Mouse (Mus musculus) forebrain, embryonic 13.5 days (tissue): ENCODE results near the gene Lrsam1. TPM values are rescaled to one million over a fixed set of nuclear protein-coding genes. Genes with fewer than 3 reads are reported as not detected.

ENCODE experiments used
- ATAC-seq: fragments of 200-750 bp; cut with Nextera tagmentation; 2 replicates; pipeline ENCODE4 v1.8.0; 2017
- H3K27ac ChIP-seq: fragments of 300-500 bp; sonication (generic); 2 replicates; pipeline ENCODE4 v1.5.1; 2015; ENCODE audit warnings: inconsistent platforms, mild to moderate bottlenecking, moderate library complexity
- H3K27me3 ChIP-seq: fragments of 300-500 bp; sonication (generic); 2 replicates; pipeline ENCODE4 v1.6.1; 2015; ENCODE audit warnings: mild to moderate bottlenecking, inconsistent platforms
- H3K36me3 ChIP-seq: fragments of 300-500 bp; sonication (generic); 2 replicates; pipeline ENCODE4 v1.6.1; 2015; ENCODE audit warnings: mild to moderate bottlenecking, inconsistent platforms; ENCODE audit not compliant: poor library complexity, severe bottlenecking
- H3K4me1 ChIP-seq: fragments of 300-500 bp; sonication (generic); 2 replicates; pipeline ENCODE4 v1.6.1; 2015; ENCODE audit warnings: inconsistent platforms
- H3K4me2 ChIP-seq: fragments of 300-500 bp; sonication (generic); 2 replicates; pipeline ENCODE4 v1.6.1; 2015; ENCODE audit warnings: inconsistent platforms, mild to moderate bottlenecking, moderate library complexity
- H3K4me3 ChIP-seq: fragments of 300-500 bp; sonication (generic); 2 replicates; pipeline ENCODE4 v1.5.1; 2015; ENCODE audit warnings: mild to moderate bottlenecking, inconsistent platforms
- H3K9ac ChIP-seq: fragments of 300-500 bp; sonication (generic); 2 replicates; pipeline ENCODE4 v1.6.1; 2015; ENCODE audit warnings: mild to moderate bottlenecking, inconsistent platforms
- H3K9me3 ChIP-seq: fragments of 300-500 bp; sonication (generic); replicated peaks from 2 replicates; pipeline ENCODE4 v1.6.1; 2016; ENCODE audit warnings: inconsistent platforms
- WGBS: fragments of 180-500 bp; shearing (Covaris S2); methylation state at CpG from one replicate; pipeline ENCODE4 v1.1.7; 2015; 5-methylcytosine and 5-hydroxymethylcytosine counted together
- polyA plus RNA-seq: library from polyadenylated mRNA; unstranded; fragments of >200 nt; fragmentation: Nextera tagmentation; extraction: Ambion mirVana; gene quantifications from 2 replicates; pipeline ENCODE4 v1.2.1, GENCODE M21; 2015

The Lrsam1 gene
- polyA plus RNA-seq, 1 experiment from 2014 or later, result 14.8 TPM

DNA sequence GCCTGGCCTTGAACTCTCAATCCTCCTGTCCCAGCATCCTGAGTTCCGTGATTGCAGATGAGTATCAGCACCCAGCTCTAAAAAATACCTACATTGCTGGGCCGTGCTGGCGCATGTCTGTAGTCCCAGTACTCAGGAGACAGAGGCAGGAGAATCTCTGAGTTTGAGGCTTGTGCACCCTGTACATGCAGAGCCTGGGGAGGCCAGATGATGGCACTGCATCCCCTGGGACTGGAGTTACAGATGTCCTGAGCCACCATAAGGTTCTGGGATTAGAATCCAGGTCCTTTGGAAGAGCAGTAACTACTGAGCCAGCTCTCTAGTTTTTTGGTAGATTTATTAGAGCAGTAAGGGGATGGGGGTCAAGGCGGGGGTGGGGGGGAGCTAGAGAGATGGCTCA is 20.9 kb downstream of the Lrsam1 start:
- no peaks in the 10 kb centered on the region for H3K27me3 ChIP-seq
- H3K27ac ChIP-seq, result no peak overlapping the region
- peaks cover 74% of the 10 kb centered on the region for H3K36me3 ChIP-seq
- no peaks in the 10 kb centered on the region for H3K9me3 ChIP-seq
- no peak overlapping the region for H3K9ac ChIP-seq
- no peaks in the 10 kb centered on the region for H3K4me1 ChIP-seq
- no peak for ATAC-seq
- WGBS, result 93% methylated on average over 4 of the region's 4 CpGs
- no peak overlapping the region for H3K4me3 ChIP-seq
- no peak overlapping the region for H3K4me2 ChIP-seq

DNA sequence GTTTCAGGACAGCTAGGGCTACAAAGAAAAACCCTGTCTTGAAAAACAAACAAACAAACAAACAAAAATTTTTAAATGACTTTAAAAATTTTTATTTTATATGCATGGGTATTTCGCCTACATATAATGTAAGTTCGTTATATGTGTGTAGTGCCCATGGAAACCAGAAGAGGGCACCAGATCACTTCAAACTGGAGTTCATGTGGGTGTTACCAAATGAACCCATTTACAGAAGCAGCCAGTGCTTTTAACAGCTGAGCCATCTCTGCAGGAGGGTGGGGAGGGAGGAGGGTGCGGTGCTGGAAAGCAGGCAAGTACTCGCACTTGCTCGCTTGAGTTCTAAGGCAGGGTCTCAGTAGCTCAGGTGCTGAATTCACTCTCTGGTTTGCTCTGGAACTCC is 22.0 kb downstream of the Lrsam1 start:
- H3K9ac ChIP-seq, result no peak overlapping the region
- H3K36me3 ChIP-seq, result peaks cover 74% of the 10 kb centered on the region
- 66% methylated on average over 5 of the region's 5 CpGs for WGBS
- H3K4me1 ChIP-seq, result no peaks in the 10 kb centered on the region
- no peak overlapping the region for H3K4me3 ChIP-seq
- H3K27ac ChIP-seq, result no peak overlapping the region
- no peak for ATAC-seq
- no peaks in the 10 kb centered on the region for H3K27me3 ChIP-seq
- H3K4me2 ChIP-seq, result no peak overlapping the region
- no peaks in the 10 kb centered on the region for H3K9me3 ChIP-seq

DNA sequence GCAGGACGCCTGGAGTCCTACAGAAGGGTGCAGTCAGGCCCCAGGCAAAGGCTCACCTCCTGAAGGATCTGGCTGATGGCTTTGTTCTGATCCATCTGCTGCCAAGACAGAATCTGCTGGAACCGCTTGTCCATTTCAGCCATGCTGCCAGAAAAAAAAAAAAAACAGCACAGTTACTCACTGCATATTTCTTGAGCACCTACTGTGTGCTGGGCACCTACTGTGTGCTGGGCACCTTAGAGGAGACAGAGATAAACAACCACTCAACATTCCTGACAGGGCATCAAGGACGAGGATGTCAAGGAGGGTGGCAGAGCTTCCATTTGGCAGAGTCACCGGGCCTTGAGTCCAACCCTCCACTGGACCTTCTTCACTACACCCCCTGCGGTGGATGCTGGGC is 22.7 kb downstream of the Lrsam1 start:
- Histone ChIP-seq H3K27me3 (no peaks in the 10 kb centered on the region), H3K4me3 (no peak overlapping the region), H3K27ac (no peak overlapping the region), H3K4me2 (no peak overlapping the region), H3K9me3 (no peaks in the 10 kb centered on the region), H3K36me3 (peaks cover 77% of the 10 kb centered on the region), H3K9ac (no peak overlapping the region), H3K4me1 (no peaks in the 10 kb centered on the region)
- WGBS, result 92% methylated on average over 5 of the region's 5 CpGs
- ATAC-seq, result no peak

DNA sequence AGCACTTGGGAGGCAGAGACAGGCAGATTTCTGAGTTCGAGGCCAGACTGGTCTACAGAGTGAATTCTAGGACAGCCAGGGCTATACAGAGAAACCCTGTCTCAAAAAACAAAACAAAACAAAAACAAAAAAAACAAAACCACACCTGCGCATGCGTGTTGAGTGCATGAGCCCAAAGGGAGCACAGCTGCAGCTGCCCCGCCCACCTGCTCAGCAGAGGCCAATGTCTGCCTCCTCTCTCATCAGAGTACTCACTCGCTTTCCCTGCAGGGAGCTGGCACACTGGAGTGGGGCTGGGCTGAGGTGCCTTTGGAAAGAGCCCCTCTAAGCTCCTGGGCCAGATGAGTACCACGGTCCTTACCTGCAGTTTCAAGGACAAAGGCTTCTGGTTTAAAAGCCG is 29.7 kb downstream of the Lrsam1 start:
- no peak overlapping the region for H3K4me3 ChIP-seq
- H3K27me3 ChIP-seq, result no peaks in the 10 kb centered on the region
- H3K36me3 ChIP-seq, result peaks cover 58% of the 10 kb centered on the region
- no peak overlapping the region for H3K27ac ChIP-seq
- no peak for ATAC-seq
- WGBS, result 83% methylated on average over 7 of the region's 7 CpGs
- H3K4me2 ChIP-seq, result no peak overlapping the region
- H3K9me3 ChIP-seq, result no peaks in the 10 kb centered on the region
- no peak overlapping the region for H3K9ac ChIP-seq
- no peaks in the 10 kb centered on the region for H3K4me1 ChIP-seq

DNA sequence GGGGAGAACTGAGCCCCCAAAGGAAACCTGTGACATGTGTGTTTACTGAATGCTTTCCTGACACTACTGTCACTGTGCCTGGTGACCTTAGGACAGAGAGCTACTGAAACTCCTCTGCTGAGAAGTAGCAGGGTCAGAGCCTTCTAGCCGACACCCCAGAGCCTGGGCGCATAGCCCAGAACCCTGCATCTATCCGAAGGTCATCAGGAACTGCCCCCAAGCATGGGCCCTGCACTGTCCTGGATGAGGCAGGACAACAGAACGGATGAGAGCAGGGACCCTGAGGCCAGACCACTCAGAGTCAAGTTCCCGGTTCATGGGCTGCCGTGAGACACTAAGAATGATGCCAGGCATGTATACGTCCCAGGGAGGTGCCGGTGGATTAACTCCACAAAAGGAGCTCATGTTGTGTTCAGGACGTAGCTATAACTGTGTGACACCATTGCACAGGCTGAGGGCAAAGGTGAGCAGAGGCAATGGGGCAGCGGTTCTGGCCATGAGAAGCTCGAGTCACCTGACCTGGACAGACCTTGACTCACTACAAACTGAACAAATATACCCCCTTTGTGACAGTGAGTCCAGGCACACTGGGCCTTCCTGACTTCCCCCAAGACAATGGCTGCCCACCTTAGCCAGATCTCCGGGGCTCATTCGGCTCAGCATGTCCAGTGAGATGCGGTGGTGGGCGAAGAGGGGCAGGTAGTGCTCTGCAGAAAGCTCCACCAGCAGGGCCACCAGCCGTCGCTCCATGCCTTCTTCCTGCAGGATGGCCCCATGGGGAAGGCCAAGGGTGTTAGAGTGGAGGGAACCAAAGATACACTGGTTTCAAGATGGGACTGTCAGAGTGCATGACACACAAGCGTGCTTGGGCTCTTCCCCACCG is 32.2 kb downstream of the Lrsam1 start:
- peaks cover 54% of the 10 kb centered on the region for H3K36me3 ChIP-seq

DNA sequence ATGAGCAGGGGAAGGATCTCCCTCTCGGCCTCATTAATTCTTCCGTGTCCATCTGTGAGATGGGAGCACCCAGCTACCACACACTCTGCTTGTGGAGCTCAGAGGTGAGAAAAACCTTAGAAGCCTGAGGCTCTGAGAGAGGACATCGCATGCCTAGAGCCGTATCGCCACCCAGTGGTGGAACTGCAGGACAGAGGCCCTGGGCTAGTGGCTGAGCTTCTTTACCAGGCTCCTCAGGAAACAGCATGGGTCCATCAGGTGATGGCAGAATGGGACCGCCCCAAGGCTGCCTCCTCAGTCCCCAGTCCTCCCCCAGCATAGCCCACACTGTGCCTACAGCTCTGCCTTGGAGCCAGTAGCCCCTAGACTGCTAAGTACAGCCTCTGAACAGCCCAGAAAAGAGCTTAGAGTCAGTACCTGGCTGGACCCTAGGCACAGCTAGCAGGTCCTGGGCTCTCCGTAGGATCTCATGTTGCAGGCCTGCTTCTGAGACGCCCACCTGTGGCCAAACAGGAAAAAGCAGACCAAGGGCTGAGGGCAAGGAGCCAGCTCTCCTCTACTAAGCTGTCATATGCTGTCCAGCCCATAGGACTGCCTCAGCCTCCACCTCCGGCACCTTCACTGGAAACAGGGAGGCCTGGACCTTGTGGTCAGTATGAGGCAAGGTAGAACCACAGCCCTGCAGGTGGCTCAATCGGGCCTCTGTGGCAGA is 33.0 kb downstream of the Lrsam1 start:
- WGBS, result 32% methylated on average over 10 of the region's 10 CpGs
- H3K27me3 ChIP-seq, result no peaks in the 10 kb centered on the region
- peaks cover 54% of the 10 kb centered on the region for H3K36me3 ChIP-seq
- peak; percentile 76 for ATAC-seq
- H3K4me2 ChIP-seq, result no peak overlapping the region
- H3K9ac ChIP-seq, result no peak overlapping the region
- no peak overlapping the region for H3K27ac ChIP-seq
- no peaks in the 10 kb centered on the region for H3K9me3 ChIP-seq
- H3K4me3 ChIP-seq, result no peak overlapping the region
- H3K4me1 ChIP-seq, result no peaks in the 10 kb centered on the region

More for the DNA sequence above, 32.2 kb downstream of the Lrsam1 start:
- Histone ChIP-seq H3K4me1 (no peaks in the 10 kb centered on the region), H3K9me3 (no peaks in the 10 kb centered on the region), H3K9ac (no peak overlapping the region), H3K27ac (no peak overlapping the region), H3K27me3 (no peaks in the 10 kb centered on the region), H3K4me2 (no peak overlapping the region), H3K4me3 (no peak overlapping the region)
- no peak for ATAC-seq
- 86% methylated on average over 19 of the region's 19 CpGs for WGBS

DNA sequence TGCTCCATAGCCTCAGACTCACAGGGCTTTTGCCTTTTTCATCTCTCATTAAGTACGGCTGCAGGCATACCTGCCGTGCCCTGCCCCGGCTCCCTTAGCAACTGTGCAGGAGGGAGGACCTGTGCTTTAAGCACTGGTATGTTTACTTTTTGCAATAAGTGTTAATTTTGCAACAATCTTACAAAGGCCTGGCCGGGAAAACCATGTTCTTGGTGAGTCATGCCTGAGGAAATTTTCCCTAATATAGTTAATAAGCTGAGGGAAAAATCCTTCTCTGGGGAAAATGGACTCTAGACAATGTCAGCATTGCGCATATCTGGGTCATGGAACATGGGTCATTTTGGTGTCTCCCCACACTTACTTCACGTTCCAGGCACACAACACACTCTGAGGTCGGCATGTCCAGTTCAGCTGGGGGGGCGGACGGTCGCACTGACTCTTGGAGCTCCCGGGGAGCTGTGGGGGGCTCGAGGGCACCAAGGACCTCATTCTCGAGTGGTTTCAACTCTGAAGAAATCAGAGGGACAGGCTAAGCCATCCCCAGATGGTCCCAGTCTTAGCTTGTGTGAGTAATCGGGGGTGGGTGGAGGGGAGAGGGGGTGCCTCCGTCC is 33.7 kb downstream of the Lrsam1 start:
- H3K4me2 ChIP-seq, result no peak overlapping the region
- H3K9me3 ChIP-seq, result no peaks in the 10 kb centered on the region
- H3K36me3 ChIP-seq, result peaks cover 54% of the 10 kb centered on the region
- no peaks in the 10 kb centered on the region for H3K4me1 ChIP-seq
- no peak for ATAC-seq
- no peak overlapping the region for H3K27ac ChIP-seq
- H3K4me3 ChIP-seq, result no peak overlapping the region
- no peaks in the 10 kb centered on the region for H3K27me3 ChIP-seq
- no peak overlapping the region for H3K9ac ChIP-seq
- WGBS, result 77% methylated on average over 15 of the region's 15 CpGs

DNA sequence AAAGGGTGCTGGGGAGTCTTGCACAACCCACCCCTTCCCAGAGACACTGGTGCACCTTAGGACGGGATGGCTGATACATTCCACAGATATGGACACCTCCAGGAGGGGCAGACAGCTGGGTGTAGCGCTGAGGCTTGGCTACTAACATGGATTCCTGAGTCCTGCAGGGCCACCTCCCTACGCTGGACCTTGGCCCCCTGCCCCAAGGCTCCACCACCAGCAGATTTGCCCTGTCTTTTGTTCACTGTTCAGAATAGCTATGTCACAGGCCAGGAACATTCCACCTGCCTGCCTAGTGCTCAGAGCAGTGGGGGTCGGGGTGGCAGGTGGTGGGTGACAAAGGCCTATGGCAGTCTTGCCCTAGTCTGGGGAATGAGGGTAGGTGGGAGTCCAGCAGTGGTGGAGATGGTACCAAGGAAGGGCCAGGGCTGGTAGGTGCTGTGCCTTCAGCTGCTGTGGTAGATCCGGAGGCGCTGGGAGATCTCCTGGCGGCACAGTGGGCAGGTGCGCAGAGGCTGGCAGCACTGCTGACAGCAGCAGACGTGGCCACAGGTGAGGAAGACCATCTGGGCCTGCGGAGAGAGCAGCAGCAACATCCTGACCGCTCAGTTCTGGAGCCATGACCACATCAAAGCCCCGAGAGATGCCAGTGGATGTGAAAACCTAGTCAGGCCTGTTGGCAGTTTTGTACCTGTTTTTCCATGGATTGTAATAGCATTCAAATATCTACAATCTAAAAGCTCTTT is 34.9 kb downstream of the Lrsam1 start:
- 89% methylated on average over 12 of the region's 12 CpGs for WGBS
- H3K9ac ChIP-seq, result no peak overlapping the region
- no peak overlapping the region for H3K4me2 ChIP-seq
- ATAC-seq, result no peak
- H3K36me3 ChIP-seq, result peaks cover 61% of the 10 kb centered on the region
- H3K27me3 ChIP-seq, result no peaks in the 10 kb centered on the region
- no peaks in the 10 kb centered on the region for H3K9me3 ChIP-seq
- H3K27ac ChIP-seq, result no peak overlapping the region
- no peaks in the 10 kb centered on the region for H3K4me1 ChIP-seq
- H3K4me3 ChIP-seq, result no peak overlapping the region

DNA sequence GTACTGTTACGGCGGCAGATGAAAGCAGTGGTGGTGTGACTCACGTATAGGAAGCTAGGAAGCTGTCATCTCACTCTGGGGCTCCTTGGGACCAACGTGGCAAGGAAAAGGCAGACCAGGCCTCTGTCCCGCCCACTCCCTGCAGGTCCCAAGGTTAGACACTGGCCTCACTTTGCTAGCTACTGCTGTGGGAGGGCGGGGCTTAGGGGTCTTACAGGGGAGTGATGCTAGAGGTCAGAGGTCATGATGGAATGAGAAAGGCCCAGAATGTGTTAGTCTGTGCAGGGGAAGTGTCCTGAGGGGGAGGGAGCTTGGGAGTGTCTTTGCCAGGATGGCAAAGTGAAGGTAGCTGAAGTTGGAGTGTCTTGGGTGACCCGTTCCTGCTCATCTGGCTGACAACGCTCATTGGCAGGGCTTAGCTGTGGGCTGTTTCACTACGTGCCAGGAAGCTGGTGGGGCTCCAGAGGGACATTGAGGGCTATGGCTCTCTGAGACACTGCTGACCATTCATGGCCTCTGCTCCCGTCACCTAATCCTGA is 37.0 kb downstream of the Lrsam1 start:
- 76% methylated on average over 10 of the region's 10 CpGs for WGBS
- H3K4me1 ChIP-seq, result no peaks in the 10 kb centered on the region
- H3K4me3 ChIP-seq, result no peak overlapping the region
- peaks cover 74% of the 10 kb centered on the region for H3K36me3 ChIP-seq
- no peak overlapping the region for H3K9ac ChIP-seq
- no peak overlapping the region for H3K27ac ChIP-seq
- no peaks in the 10 kb centered on the region for H3K27me3 ChIP-seq
- H3K4me2 ChIP-seq, result no peak overlapping the region
- no peak for ATAC-seq
- H3K9me3 ChIP-seq, result no peaks in the 10 kb centered on the region

DNA sequence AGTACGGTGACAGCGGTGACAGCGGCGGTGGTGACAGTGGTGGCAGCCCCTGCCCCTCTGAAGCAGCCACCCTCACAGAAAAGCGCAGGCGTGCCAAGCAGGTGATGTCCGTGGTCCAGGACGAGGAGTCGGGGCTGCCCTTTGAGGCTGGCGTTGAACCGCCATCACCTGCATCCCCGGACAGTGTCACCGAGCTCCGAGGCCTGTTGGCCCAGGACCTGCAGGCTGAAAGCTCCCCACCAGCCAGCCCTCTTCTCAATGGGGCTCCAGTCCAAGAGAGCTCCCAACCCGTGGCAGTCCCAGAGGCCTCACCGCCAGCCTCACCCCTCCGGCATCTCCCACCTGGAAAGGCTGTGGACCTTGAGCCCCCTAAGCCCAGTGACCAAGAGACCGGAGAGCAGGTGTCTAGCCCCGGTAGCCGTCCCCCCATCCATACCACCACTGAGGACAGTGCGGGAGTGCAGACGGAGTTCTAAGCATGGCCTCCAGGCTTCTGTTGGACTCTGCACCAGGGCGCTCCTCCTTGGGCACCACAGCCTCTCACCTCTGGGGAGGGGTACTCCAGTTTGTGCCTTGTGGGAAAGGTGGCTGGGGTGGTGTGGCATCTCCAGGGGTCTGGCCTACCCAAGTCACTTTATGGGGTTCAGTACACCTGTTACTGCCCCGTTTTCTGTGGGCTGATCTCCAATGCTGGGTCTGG is 37.7 kb downstream of the Lrsam1 start:
- H3K27me3 ChIP-seq, result no peaks in the 10 kb centered on the region
- H3K4me3 ChIP-seq, result no peak overlapping the region
- no peak overlapping the region for H3K9ac ChIP-seq
- H3K36me3 ChIP-seq, result peaks cover 76% of the 10 kb centered on the region
- 93% methylated on average over 24 of the region's 24 CpGs for WGBS
- H3K9me3 ChIP-seq, result no peaks in the 10 kb centered on the region
- H3K4me2 ChIP-seq, result no peak overlapping the region
- ATAC-seq, result no peak
- H3K4me1 ChIP-seq, result no peaks in the 10 kb centered on the region
- H3K27ac ChIP-seq, result no peak overlapping the region

DNA sequence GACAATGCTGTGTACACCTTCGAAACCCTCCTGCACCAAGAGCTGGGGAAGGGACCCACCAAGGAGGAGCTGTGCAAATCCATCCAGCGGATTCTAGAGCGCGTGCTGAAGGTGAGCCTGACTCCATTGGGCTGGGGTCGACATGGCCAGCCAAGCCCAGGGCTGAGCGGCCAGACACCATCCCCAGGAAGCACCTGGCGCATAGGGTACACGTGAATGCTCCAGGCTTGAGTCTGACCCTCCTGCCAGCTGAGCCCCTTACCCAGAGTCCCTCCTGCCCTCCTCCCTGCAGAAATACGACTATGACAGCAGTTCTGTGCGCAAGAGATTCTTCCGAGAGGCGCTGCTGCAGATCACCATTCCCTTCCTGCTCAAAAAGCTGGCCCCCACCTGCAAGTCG is 38.9 kb downstream of the Lrsam1 start:
- 91% methylated on average over 13 of the region's 13 CpGs for WGBS
- H3K9me3 ChIP-seq, result no peaks in the 10 kb centered on the region
- no peaks in the 10 kb centered on the region for H3K27me3 ChIP-seq
- H3K36me3 ChIP-seq, result peaks cover 76% of the 10 kb centered on the region
- no peak overlapping the region for H3K4me3 ChIP-seq
- H3K4me1 ChIP-seq, result no peaks in the 10 kb centered on the region
- ATAC-seq, result no peak
- H3K27ac ChIP-seq, result no peak overlapping the region
- no peak overlapping the region for H3K9ac ChIP-seq
- H3K4me2 ChIP-seq, result no peak overlapping the region
